Mouse (Mus musculus): Measurements from ENCODE around the gene Rmi1.
A peak's percentile ranks its signal among the peaks of the same experiment; 100 is the strongest.
"Not testable (repeated sequence)": the region's sequence is repeated elsewhere in the genome, so short reads cannot be mapped to it uniquely, and the experiment has no call there.

Rmi1 gene

GRCm38 (mm10) chr13:58402003-58402743, at the start of gene Rmi1:
Gene Rmi1, plus strand, starts transcription at chr13:58402248.
- DNase-seq: peak; percentile 99

GRCm38 (mm10) chr13:58352996-58353395, 49.1 kb upstream of the Rmi1 start:
- no peak for DNase-seq

GRCm38 (mm10) chr13:58358629-58359303, 43.3 kb upstream of the Rmi1 start, which contains the start of gene Kif27:
Gene Kif27, minus strand, starts transcription at chr13:58359122.
- DNase-seq: peak; percentile 45

GRCm38 (mm10) chr13:58359304-58359653, 42.8 kb upstream of the Rmi1 start:
- no peak for DNase-seq

- no peak for DNase-seq
Observed at GRCm38 (mm10) chr13:58364353-58365175, 37.5 kb upstream of the Rmi1 start.

- DNase-seq: not testable (repeated sequence)
Observed at GRCm38 (mm10) chr13:58365179-58365578, 36.9 kb upstream of the Rmi1 start.

GRCm38 (mm10) chr13:58366373-58366772, 35.7 kb upstream of the Rmi1 start:
- no peak for DNase-seq

GRCm38 (mm10) chr13:58367641-58368040, 34.4 kb upstream of the Rmi1 start:
- DNase-seq: no peak

- no peak for DNase-seq
Observed at GRCm38 (mm10) chr13:58368835-58369234, 33.2 kb upstream of the Rmi1 start.

GRCm38 (mm10) chr13:58372278-58373152, 29.5 kb upstream of the Rmi1 start:
- DNase-seq: no peak

- DNase-seq: no peak
Observed at GRCm38 (mm10) chr13:58373153-58373470, 28.9 kb upstream of the Rmi1 start.

GRCm38 (mm10) chr13:58384371-58384770, 17.7 kb upstream of the Rmi1 start:
- no peak for DNase-seq

- DNase-seq: peak; percentile 40
Observed at GRCm38 (mm10) chr13:58384779-58385546, 17.1 kb upstream of the Rmi1 start, which contains the start of gene 2210016F16Rik. Gene 2210016F16Rik, minus strand, starts transcription at chr13:58385225.

GRCm38 (mm10) chr13:58385547-58385920, 16.5 kb upstream of the Rmi1 start:
- no peak for DNase-seq

GRCm38 (mm10) chr13:58387948-58388347, 14.1 kb upstream of the Rmi1 start:
- peak; percentile 53 for DNase-seq

GRCm38 (mm10) chr13:58388379-58388778, 13.7 kb upstream of the Rmi1 start:
- no peak for DNase-seq

GRCm38 (mm10) chr13:58389324-58389951, 12.6 kb upstream of the Rmi1 start:
- DNase-seq: no peak

- DNase-seq: not testable (repeated sequence)
Observed at GRCm38 (mm10) chr13:58394392-58394791, 7.7 kb upstream of the Rmi1 start.

- DNase-seq: no peak
Observed at GRCm38 (mm10) chr13:58397651-58398050, 4.4 kb upstream of the Rmi1 start.

GRCm38 (mm10) chr13:58400576-58400975, 1.5 kb upstream of the Rmi1 start:
- no peak for DNase-seq

Measured in cerebellum, adult 8-10 months (tissue).